Mouse (Mus musculus) midbrain, postnatal 0 days (tissue): ENCODE measurements around the gene Tyms. TPM values are rescaled to one million over a fixed set of nuclear protein-coding genes. Genes with fewer than 3 reads are reported as not detected.

Experiments used
- ATAC-seq: fragments of 200-750 bp; cut with Nextera tagmentation; 2 replicates; pipeline ENCODE4 v1.8.0; 2017; ENCODE audit warnings: moderate number of reproducible peaks, mild to moderate bottlenecking, moderate TSS enrichment, moderate library complexity; ENCODE audit not compliant: low FRiP score
- DNase-seq: peaks from one replicate; pipeline ENCODE4 v3.0.0-alpha.2; 2015; ENCODE audit warnings: low spot score
- H3K27ac ChIP-seq: fragments of 300-500 bp; sonication (generic); 2 replicates; pipeline ENCODE4 v1.5.1; 2014; ENCODE audit warnings: low read depth, mild to moderate bottlenecking, low read length, mixed read lengths
- H3K27me3 ChIP-seq: fragments of 300-500 bp; sonication (generic); 2 replicates; pipeline ENCODE4 v1.6.1; 2014; ENCODE audit warnings: low read length, control low read depth, mixed read lengths; ENCODE audit not compliant: insufficient read depth
- H3K36me3 ChIP-seq: fragments of 300-500 bp; sonication (generic); 2 replicates; pipeline ENCODE4 v1.6.1; 2014; ENCODE audit warnings: low read length, control low read depth, mixed read lengths; ENCODE audit not compliant: insufficient read depth
- H3K4me1 ChIP-seq: fragments of 300-500 bp; sonication (generic); 2 replicates; pipeline ENCODE4 v1.6.1; 2014; ENCODE audit warnings: mild to moderate bottlenecking, control low read depth, antibody characterized with exemption, low read length, mixed read lengths; ENCODE audit not compliant: insufficient read depth
- H3K4me2 ChIP-seq: fragments of 300-500 bp; sonication (generic); 2 replicates; pipeline ENCODE4 v1.6.1; 2014; ENCODE audit warnings: low read depth, mild to moderate bottlenecking, low read length, mixed read lengths; ENCODE audit not compliant: poor library complexity, severe bottlenecking
- H3K4me3 ChIP-seq: fragments of 300-500 bp; sonication (generic); 2 replicates; pipeline ENCODE4 v1.5.1; 2014; ENCODE audit warnings: low read depth, mild to moderate bottlenecking, low read length, moderate library complexity
- H3K9ac ChIP-seq: fragments of 300-500 bp; sonication (generic); replicated peaks from 2 replicates; pipeline ENCODE4 v1.6.1; 2014; ENCODE audit warnings: mild to moderate bottlenecking, low read length, moderate library complexity, mixed read lengths; ENCODE audit not compliant: poor library complexity, severe bottlenecking
- H3K9me3 ChIP-seq: fragments of 300-500 bp; sonication (generic); 2 replicates; pipeline ENCODE4 v1.6.1; 2016; ENCODE audit warnings: low read length, control low read depth
- CTCF ChIP-seq: IDR thresholded peaks from 2 replicates; pipeline ENCODE4 v1.5.1; 2016; ENCODE audit warnings: antibody characterized with exemption, mild to moderate bottlenecking
- WGBS: fragments of 180-500 bp; shearing (Covaris S2); extraction: QIAGEN DNeasy Blood & Tissue Kit; methylation state at CpG from one replicate; pipeline ENCODE4 v1.1.7; 2014; 5-methylcytosine and 5-hydroxymethylcytosine counted together
- polyA plus RNA-seq: library from polyadenylated mRNA; unstranded; fragments of >200 nt; fragmentation: Nextera tagmentation; extraction: Ambion mirVana; gene quantifications from 2 replicates; pipeline ENCODE4 v1.2.1, GENCODE M21; 2015
- total RNA-seq: library from RNA; depleted of rRNA; stranded (reverse); fragments of >200 nt; gene quantifications from 2 replicates; pipeline ENCODE4 v1.2.3, GENCODE M21; 2014; rRNA removed

Gene Tyms
- 9.1 and 11.3 TPM in 2 replicates for total RNA-seq
- polyA plus RNA-seq, result 17.8 and 21.2 TPM in 2 replicates

DNA sequence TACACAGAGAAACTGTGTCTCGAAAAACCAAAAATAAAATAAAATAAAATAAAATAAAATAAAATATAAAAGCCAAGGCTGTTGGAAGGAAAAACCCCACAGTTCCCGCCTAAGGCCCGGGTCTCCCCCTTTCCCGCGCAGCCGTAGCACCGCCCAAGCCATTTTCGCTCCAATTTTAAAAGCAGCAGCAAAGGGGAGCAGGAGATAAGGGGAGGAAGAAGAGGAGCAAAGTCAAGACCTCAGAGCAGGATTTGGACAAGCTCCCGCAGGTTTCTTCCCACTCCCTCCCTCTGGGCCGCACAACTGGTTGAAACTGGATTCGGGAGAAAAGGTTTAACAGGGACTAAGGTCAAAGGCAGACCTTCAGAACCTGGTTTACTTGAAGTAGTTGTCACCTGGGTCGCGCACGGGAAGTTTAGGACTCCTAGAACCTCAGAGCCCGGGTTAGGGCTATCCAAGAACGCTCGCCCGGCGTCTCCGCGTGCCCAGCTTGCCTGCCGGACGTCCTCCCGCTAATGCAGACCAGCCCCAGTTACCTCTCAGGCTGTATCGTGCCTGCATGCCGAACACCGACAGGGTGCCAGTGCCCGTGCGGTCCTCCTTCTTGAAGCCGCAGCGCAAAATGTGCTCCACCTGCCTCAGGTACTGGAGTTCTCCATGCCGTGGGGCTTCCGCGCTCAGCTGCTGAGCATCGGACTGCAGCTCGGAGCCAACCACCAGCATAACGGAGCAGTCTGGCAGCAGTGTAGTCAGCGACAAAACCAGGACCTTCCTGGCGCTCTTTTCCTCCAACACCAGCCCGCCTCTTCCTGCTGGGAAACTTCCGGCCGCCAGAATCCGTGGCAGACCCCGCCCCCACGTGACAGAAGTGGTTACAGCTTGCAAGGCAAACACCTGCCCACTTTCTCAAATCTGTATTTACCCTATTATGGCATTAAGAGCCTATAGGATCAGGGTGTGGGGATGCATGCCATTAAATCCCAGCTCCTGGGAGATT lies at the start of gene Tyms:
Tyms (minus strand) TSS at position 793 of the 997 bp plus-strand sequence.
- Histone ChIP-seq H3K4me2 (peak within 1 kb of the TSS; percentile 57), H3K9ac (peak within 1 kb of the TSS; percentile 58), H3K27me3 (no peaks in the 10 kb centered on the region), H3K4me3 (peak within 1 kb of the TSS; percentile 67), H3K9me3 (no peaks in the 10 kb centered on the region), H3K4me1 (no peaks in the 10 kb centered on the region), H3K27ac (peak within 1 kb of the TSS; percentile 38; the same call in 1 of the 2 replicates), H3K36me3 (no peaks in the 10 kb centered on the region; the same call in 1 of the 2 replicates)
- 1% methylated on average over 45 of the region's 45 CpGs for WGBS
- peak; percentile 40 for TF ChIP-seq CTCF
- ATAC-seq, result peak; percentile 80
- DNase-seq, result peak; percentile 86

DNA sequence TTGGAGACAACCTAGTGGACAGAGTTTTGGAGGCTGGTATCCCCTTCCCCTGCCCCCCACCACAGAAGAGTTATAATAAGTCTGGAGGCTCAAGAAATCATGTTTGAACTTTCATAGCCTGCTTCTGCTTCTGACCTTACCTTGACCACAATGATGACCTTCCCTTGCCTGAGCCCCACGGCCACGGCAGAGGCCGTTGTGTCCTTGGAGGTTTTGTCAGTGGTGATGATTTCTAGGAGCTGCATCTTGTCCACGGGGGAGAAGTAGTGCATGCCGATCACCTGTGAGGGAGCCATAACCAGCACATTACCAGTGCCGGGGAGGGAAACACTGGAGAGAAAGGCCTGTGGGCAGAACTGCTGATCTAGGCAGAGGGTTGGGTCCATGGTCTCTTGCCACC lies 49.1 kb upstream of the Tyms start:
- TF ChIP-seq CTCF, result no peak
- H3K36me3 ChIP-seq, result peaks cover 74% of the 10 kb centered on the region
- H3K27me3 ChIP-seq, result no peaks in the 10 kb centered on the region
- WGBS, result 94% methylated on average over 6 of the region's 6 CpGs
- no peak overlapping the region for H3K27ac ChIP-seq
- ATAC-seq (no peak), DNase-seq (no peak)
- H3K9me3 ChIP-seq, result no peaks in the 10 kb centered on the region
- H3K9ac ChIP-seq, result no peak overlapping the region
- H3K4me1 ChIP-seq, result no peaks in the 10 kb centered on the region
- H3K4me3 ChIP-seq, result no peak overlapping the region
- no peak overlapping the region for H3K4me2 ChIP-seq

- ATAC-seq, result no peak
- 80% methylated on average over 7 of the region's 7 CpGs for WGBS
Observed at GRCm38 (mm10) chr5:30120106-30120505, 46.7 kb upstream of the Tyms start.

GRCm38 (mm10) chr5:30119163-30119562 lies 45.7 kb upstream of the Tyms start:
- Histone ChIP-seq H3K4me3 (no peak overlapping the region), H3K9ac (no peak overlapping the region), H3K4me2 (no peak overlapping the region), H3K27ac (no peak overlapping the region), H3K27me3 (no peaks in the 10 kb centered on the region), H3K36me3 (peaks cover 61% of the 10 kb centered on the region), H3K9me3 (no peaks in the 10 kb centered on the region), H3K4me1 (no peaks in the 10 kb centered on the region)
- no peak for TF ChIP-seq CTCF
- ATAC-seq (no peak), DNase-seq (no peak)
- 72% methylated on average over 6 of the region's 6 CpGs for WGBS

More at GRCm38 (mm10) chr5:30120106-30120505, 46.7 kb upstream of the Tyms start:
- no peak overlapping the region for H3K4me3 ChIP-seq
- H3K9me3 ChIP-seq, result no peaks in the 10 kb centered on the region
- H3K9ac ChIP-seq, result no peak overlapping the region
- H3K4me2 ChIP-seq, result no peak overlapping the region
- no peak for DNase-seq
- H3K27me3 ChIP-seq, result no peaks in the 10 kb centered on the region
- H3K27ac ChIP-seq, result no peak overlapping the region
- no peaks in the 10 kb centered on the region for H3K4me1 ChIP-seq
- no peak for TF ChIP-seq CTCF
- peaks cover 71% of the 10 kb centered on the region for H3K36me3 ChIP-seq

DNA sequence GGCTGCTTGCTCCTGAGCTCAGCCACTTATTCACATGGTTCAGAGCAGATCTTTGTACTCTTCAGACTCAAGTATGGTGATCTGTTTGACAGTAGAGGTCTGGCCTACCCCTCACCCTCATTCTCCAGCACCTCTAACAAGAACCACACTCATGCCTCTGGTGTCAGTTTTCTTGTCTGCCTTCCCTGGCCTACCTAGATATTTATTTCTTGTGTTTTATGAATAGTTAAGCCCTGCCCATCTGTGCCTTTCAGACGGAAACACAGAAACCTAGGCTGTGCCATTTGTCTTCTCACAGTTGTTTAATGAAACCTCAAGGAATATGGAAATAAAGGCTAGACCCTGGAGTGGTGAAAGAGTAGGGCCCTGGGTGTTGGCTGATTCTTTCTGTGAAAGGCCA lies 44.6 kb upstream of the Tyms start:
- Histone ChIP-seq H3K4me3 (no peak overlapping the region), H3K4me2 (no peak overlapping the region), H3K9me3 (no peaks in the 10 kb centered on the region), H3K4me1 (no peaks in the 10 kb centered on the region), H3K9ac (no peak overlapping the region), H3K27ac (no peak overlapping the region), H3K27me3 (peaks cover 3% of the 10 kb centered on the region; the same call in 1 of the 2 replicates), H3K36me3 (peaks cover 53% of the 10 kb centered on the region)
- ATAC-seq, result no peak
- no peak for TF ChIP-seq CTCF
- no peak for DNase-seq
- WGBS, result 86% methylated on average over 1 of the region's 1 CpGs

GRCm38 (mm10) chr5:30115718-30116117 lies 42.3 kb upstream of the Tyms start:
- peaks cover 31% of the 10 kb centered on the region for H3K36me3 ChIP-seq
- TF ChIP-seq CTCF, result peak; percentile 36
- H3K27ac ChIP-seq, result no peak overlapping the region
- no peak for ATAC-seq
- H3K9ac ChIP-seq, result no peak overlapping the region
- H3K4me2 ChIP-seq, result no peak overlapping the region
- 53% methylated on average over 10 of the region's 10 CpGs for WGBS
- peaks cover 3% of the 10 kb centered on the region; the same call in 1 of the 2 replicates for H3K27me3 ChIP-seq
- H3K4me1 ChIP-seq, result peaks cover 5% of the 10 kb centered on the region
- no peak for DNase-seq
- H3K4me3 ChIP-seq, result no peak overlapping the region
- no peaks in the 10 kb centered on the region for H3K9me3 ChIP-seq
